Mouse (Mus musculus): Measurements from ENCODE around the gene Zfp53.

Zfp53 gene

GRCm38 (mm10) chr17:21526270-21526669, 37.5 kb downstream of the Zfp53 start:
- no peak for DNase-seq (ENCODE audit: low read depth, low spot score)

GRCm38 (mm10) chr17:21530645-21531330, 42.0 kb downstream of the Zfp53 start:
- peak; percentile 10 for DNase-seq (ENCODE audit: low read depth, low spot score)

- no peak for DNase-seq (ENCODE audit: low read depth, low spot score)
These were observed 42.8 kb downstream of the Zfp53 start for GRCm38 (mm10) chr17:21531621-21532020.

- DNase-seq (ENCODE audit: low read depth, low spot score) = peak; percentile 91
These were observed 43.5 kb downstream of the Zfp53 start for GRCm38 (mm10) chr17:21532101-21532951.

GRCm38 (mm10) chr17:21533961-21534360, 45.2 kb downstream of the Zfp53 start:
- DNase-seq (ENCODE audit: low read depth, low spot score) = no peak

GRCm38 (mm10) chr17:21534460-21535095, 45.8 kb downstream of the Zfp53 start:
- peak; percentile 98 for DNase-seq (ENCODE audit: low read depth, low spot score)

- peak; percentile 87 for DNase-seq (ENCODE audit: low read depth, low spot score)
These were observed 46.6 kb downstream of the Zfp53 start, which contains the start of gene Zfp52 for GRCm38 (mm10) chr17:21535096-21536001. Zfp52 (plus strand) TSS chr17:21535539.

- peak; percentile 20 for DNase-seq (ENCODE audit: low read depth, low spot score)
These were observed 47.3 kb downstream of the Zfp53 start for GRCm38 (mm10) chr17:21536096-21536495.

- DNase-seq (ENCODE audit: low read depth, low spot score) = peak; percentile 79
These were observed 47.9 kb downstream of the Zfp53 start for GRCm38 (mm10) chr17:21536676-21537075.

GRCm38 (mm10) chr17:21557831-21558230, 69.0 kb downstream of the Zfp53 start:
- DNase-seq (ENCODE audit: low read depth, low spot score) = peak; percentile 87

Measured in 3T3-L1 (cell line).